Mouse (Mus musculus): ENCODE results near the gene Rcn1. TPM values are rescaled to one million over a fixed set of nuclear protein-coding genes. Genes with fewer than 3 reads are reported as not detected.

Gene Rcn1
- total RNA-seq, 1 experiment from 2014 or later, result 4.4 TPM

GRCm38 (mm10) chr2:105398636-105399084 lies 459 bp downstream of the Rcn1 start:
- ATAC-seq (ENCODE audit: extremely low read depth, insufficient number of reproducible peaks, low FRiP score, poor library complexity, severe bottlenecking), result peak; percentile 34; the same call in 1 of the 2 replicates

- no peak for ATAC-seq (ENCODE audit: extremely low read depth, insufficient number of reproducible peaks, low FRiP score, poor library complexity, severe bottlenecking)
Observed at GRCm38 (mm10) chr2:105397446-105398211, 1.5 kb downstream of the Rcn1 start.

- no peak for ATAC-seq (ENCODE audit: extremely low read depth, insufficient number of reproducible peaks, low FRiP score, poor library complexity, severe bottlenecking)
Observed at GRCm38 (mm10) chr2:105396066-105396465, 3.1 kb downstream of the Rcn1 start.

- no peak for ATAC-seq (ENCODE audit: extremely low read depth, insufficient number of reproducible peaks, low FRiP score, poor library complexity, severe bottlenecking)
Observed at GRCm38 (mm10) chr2:105394375-105394774, 4.7 kb downstream of the Rcn1 start.

- no peak for ATAC-seq (ENCODE audit: extremely low read depth, insufficient number of reproducible peaks, low FRiP score, poor library complexity, severe bottlenecking)
Observed at GRCm38 (mm10) chr2:105392514-105392913, 6.6 kb downstream of the Rcn1 start.

GRCm38 (mm10) chr2:105391414-105391784 lies 7.7 kb downstream of the Rcn1 start:
- ATAC-seq (ENCODE audit: extremely low read depth, insufficient number of reproducible peaks, low FRiP score, poor library complexity, severe bottlenecking), result no peak

GRCm38 (mm10) chr2:105390653-105391413 lies 8.3 kb downstream of the Rcn1 start:
- ATAC-seq (ENCODE audit: extremely low read depth, insufficient number of reproducible peaks, low FRiP score, poor library complexity, severe bottlenecking), result no peak

GRCm38 (mm10) chr2:105389007-105389890 lies 9.9 kb downstream of the Rcn1 start:
- ATAC-seq (ENCODE audit: extremely low read depth, insufficient number of reproducible peaks, low FRiP score, poor library complexity, severe bottlenecking), result no peak

- no peak for ATAC-seq (ENCODE audit: extremely low read depth, insufficient number of reproducible peaks, low FRiP score, poor library complexity, severe bottlenecking)
Observed at GRCm38 (mm10) chr2:105386418-105386817, 12.7 kb downstream of the Rcn1 start.

- ATAC-seq (ENCODE audit: extremely low read depth, insufficient number of reproducible peaks, low FRiP score, poor library complexity, severe bottlenecking), result no peak
Observed at GRCm38 (mm10) chr2:105384998-105385397, 14.1 kb downstream of the Rcn1 start.

GRCm38 (mm10) chr2:105383063-105383462 lies 16.1 kb downstream of the Rcn1 start:
- no peak for ATAC-seq (ENCODE audit: extremely low read depth, insufficient number of reproducible peaks, low FRiP score, poor library complexity, severe bottlenecking)

GRCm38 (mm10) chr2:105380757-105381319 lies 18.3 kb downstream of the Rcn1 start:
- ATAC-seq (ENCODE audit: extremely low read depth, insufficient number of reproducible peaks, low FRiP score, poor library complexity, severe bottlenecking), result no peak

- ATAC-seq (ENCODE audit: extremely low read depth, insufficient number of reproducible peaks, low FRiP score, poor library complexity, severe bottlenecking), result no peak
Observed at GRCm38 (mm10) chr2:105379682-105380081, 19.4 kb downstream of the Rcn1 start.

- ATAC-seq (ENCODE audit: extremely low read depth, insufficient number of reproducible peaks, low FRiP score, poor library complexity, severe bottlenecking), result no peak
Observed at GRCm38 (mm10) chr2:105375705-105376104, 23.4 kb downstream of the Rcn1 start.

GRCm38 (mm10) chr2:105375261-105375660 lies 23.9 kb downstream of the Rcn1 start:
- no peak for ATAC-seq (ENCODE audit: extremely low read depth, insufficient number of reproducible peaks, low FRiP score, poor library complexity, severe bottlenecking)

GRCm38 (mm10) chr2:105373658-105374057 lies 25.5 kb downstream of the Rcn1 start:
- ATAC-seq (ENCODE audit: extremely low read depth, insufficient number of reproducible peaks, low FRiP score, poor library complexity, severe bottlenecking), result no peak

GRCm38 (mm10) chr2:105372727-105373126 lies 26.4 kb downstream of the Rcn1 start:
- ATAC-seq (ENCODE audit: extremely low read depth, insufficient number of reproducible peaks, low FRiP score, poor library complexity, severe bottlenecking), result no peak

- no peak for ATAC-seq (ENCODE audit: extremely low read depth, insufficient number of reproducible peaks, low FRiP score, poor library complexity, severe bottlenecking)
Observed at GRCm38 (mm10) chr2:105372156-105372555, 27.0 kb downstream of the Rcn1 start.

GRCm38 (mm10) chr2:105370698-105371097 lies 28.4 kb downstream of the Rcn1 start:
- ATAC-seq (ENCODE audit: extremely low read depth, insufficient number of reproducible peaks, low FRiP score, poor library complexity, severe bottlenecking), result no peak

Data from neutrophil, adult 5-6 weeks (primary cell).